Mouse (Mus musculus) myocyte (in vitro differentiated cells): ENCODE data around the gene Rpl26.

Experiments used
- CEBPB ChIP-seq: IDR thresholded peaks from 2 replicates; pipeline ENCODE4 v1.6.1; 2011; ENCODE audit warnings: mild to moderate bottlenecking, moderate library complexity; ENCODE audit not compliant: poor library complexity, insufficient read depth, severe bottlenecking
- E2F4 ChIP-seq: IDR thresholded peaks from one replicate; pipeline ENCODE4 v1.6.1; 2011; ENCODE audit warnings: mild to moderate bottlenecking, control low read depth, moderate library complexity; ENCODE audit not compliant: insufficient read depth
- MAX ChIP-seq: IDR thresholded peaks from one replicate; pipeline ENCODE4 v1.6.1; 2011; ENCODE audit warnings: low read depth, mild to moderate bottlenecking, control low read depth
- MYOD1 ChIP-seq, 3 experiments: IDR thresholded peaks; one replicate each; pipeline ENCODE4 v1.6.1; 2011; ENCODE audit warnings: control low read depth in 2 of 3, low read depth in 2 of 3, mild to moderate bottlenecking in 2 of 3, moderate library complexity in 1 of 3; ENCODE audit not compliant: insufficient read length in 2 of 3, control insufficient read depth in 1 of 3
- MYOG ChIP-seq, 3 experiments: IDR thresholded peaks; one replicate each; pipeline ENCODE4 v1.6.1; 2011; ENCODE audit warnings: control low read depth in 2 of 3, low read depth in 2 of 3, mild to moderate bottlenecking in 2 of 3; ENCODE audit not compliant: insufficient read length in 2 of 3, control insufficient read depth in 1 of 3, insufficient read depth in 1 of 3
- POLR2A ChIP-seq: IDR thresholded peaks from one replicate; pipeline ENCODE4 v1.6.1; 2011; ENCODE audit warnings: low read depth, mild to moderate bottlenecking, control low read depth, moderate library complexity; ENCODE audit not compliant: insufficient read length
- POLR2AphosphoS2 ChIP-seq: IDR thresholded peaks from one replicate; pipeline ENCODE4 v1.6.1; 2011; ENCODE audit warnings: low read depth, control low read depth; ENCODE audit not compliant: insufficient read length
- TCF12 ChIP-seq: IDR thresholded peaks from one replicate; pipeline ENCODE4 v1.6.1; 2011; ENCODE audit warnings: mild to moderate bottlenecking, control low read depth; ENCODE audit not compliant: poor library complexity, insufficient read depth, severe bottlenecking
- TCF3 ChIP-seq: IDR thresholded peaks from one replicate; pipeline ENCODE4 v1.6.1; 2011; ENCODE audit warnings: low read depth, control low read depth; ENCODE audit not compliant: insufficient read length
- USF1 ChIP-seq: IDR thresholded peaks from one replicate; pipeline ENCODE4 v1.6.1; 2011; ENCODE audit warnings: low read depth, mild to moderate bottlenecking, control low read depth, moderate library complexity

GRCm38 (mm10) chr11:68886091-68886490 is 15.3 kb upstream of the Rpl26 start:
- TF ChIP-seq TCF3 (no peak), MYOD1 (IDR thresholded peaks at IDR 0.05; ENCODE audit: control insufficient read depth in 1 of 3, insufficient read length in 2 of 3, low read depth in 2 of 3) (no peak), TCF12 (no peak), POLR2A (no peak), MAX (no peak), POLR2AphosphoS2 (no peak), E2F4 (no peak), MYOG (IDR thresholded peaks at IDR 0.05; ENCODE audit: control insufficient read depth in 1 of 3, insufficient read depth in 1 of 3, insufficient read length in 2 of 3, low read depth in 2 of 3) (no peak), CEBPB (no peak), USF1 (no peak)
